ENCODE assay signal across 21 mouse cellular contexts in genomic region chr4:153675431-153675830, GRCm38 (mm10).
"Had no signal": no experiment of that assay in that cellular context is flagged by ENCODE, and none has a peak within 500 bp of the region (broad histone marks: within the 10 kb centered on the region; RNA-seq: fewer than 3 reads in every experiment).

No protein-coding gene starts in this region.

- DNase-seq: heart, postnatal 10 days; heart, postnatal 14 days; heart, postnatal 36 days; heart, postnatal 4 days; kidney, adult 11 months; kidney, adult 18-20 months; kidney, adult 2 months; kidney, adult 8-10 months; kidney, adult 9 months; kidney, postnatal 14 days; kidney, postnatal 25 days; kidney, postnatal 36 days; kidney, postnatal 4 days; layer of hippocampus, adult 9-11 months; layer of hippocampus, postnatal 36 days had no signal

- ATAC-seq: hindbrain, embryonic 16.5 days; hindbrain, postnatal 0 days; inflammation-experienced regulatory T-cells, adult 6 months; intestine, embryonic 15.5 days; intestine, embryonic 16.5 days; intestine, postnatal 0 days had no signal
